Mouse (Mus musculus): ENCODE measurements around the gene Nck1.

Gene Nck1

GRCm38 (mm10) chr9:100545715-100546593, at the start of gene Nck1:
Nck1 (minus strand) TSS chr9:100546134.
- in situ Hi-C loops (cut with MboI, MseI) = no loop called here

GRCm38 (mm10) chr9:100590462-100590861, 44.5 kb upstream of the Nck1 start:
- in situ Hi-C loops (cut with MboI, MseI) = loop anchor here in 1 of 2 experiments (25.0 kb wide), 1 partner anchor 753 kb away; no protein-coding TSS in a partner anchor

GRCm38 (mm10) chr9:100584031-100584430, 38.1 kb upstream of the Nck1 start:
- in situ Hi-C loops (cut with MboI, MseI) = loop anchor here in 1 of 2 experiments (25.0 kb wide), 1 partner anchor 747 kb away; no protein-coding TSS in a partner anchor

GRCm38 (mm10) chr9:100582883-100583575, 37.1 kb upstream of the Nck1 start:
- in situ Hi-C loops (cut with MboI, MseI) = loop anchor here in 1 of 2 experiments (25.0 kb wide), 1 partner anchor 746 kb away; no protein-coding TSS in a partner anchor

- in situ Hi-C loops (cut with MboI, MseI) = loop anchor here in 1 of 2 experiments (25.0 kb wide), 1 partner anchor 745 kb away; no protein-coding TSS in a partner anchor
Measured at GRCm38 (mm10) chr9:100581543-100582492, 35.9 kb upstream of the Nck1 start.

GRCm38 (mm10) chr9:100580196-100580740, 34.3 kb upstream of the Nck1 start:
- in situ Hi-C loops (cut with MboI, MseI) = loop anchor here in 1 of 2 experiments (25.0 kb wide), 1 partner anchor 743 kb away; no protein-coding TSS in a partner anchor

GRCm38 (mm10) chr9:100573942-100574341, 28.0 kb upstream of the Nck1 start:
- in situ Hi-C loops (cut with MboI, MseI) = no loop called here

GRCm38 (mm10) chr9:100573300-100573699, 27.4 kb upstream of the Nck1 start:
- in situ Hi-C loops (cut with MboI, MseI) = no loop called here

GRCm38 (mm10) chr9:100571511-100571910, 25.6 kb upstream of the Nck1 start:
- in situ Hi-C loops (cut with MboI, MseI) = no loop called here

- in situ Hi-C loops (cut with MboI, MseI) = no loop called here
Measured at GRCm38 (mm10) chr9:100570626-100571233, 24.8 kb upstream of the Nck1 start, which contains the start of gene Slc35g2. Slc35g2 (minus strand) TSS chr9:100571090.

- in situ Hi-C loops (cut with MboI, MseI) = no loop called here
Measured at GRCm38 (mm10) chr9:100569798-100570625, 24.1 kb upstream of the Nck1 start.

GRCm38 (mm10) chr9:100560251-100560890, 14.4 kb upstream of the Nck1 start:
- in situ Hi-C loops (cut with MboI, MseI) = loop anchor here in 1 of 2 experiments (5.0 kb wide), 1 partner anchor 82 kb away; no protein-coding TSS in a partner anchor

GRCm38 (mm10) chr9:100558991-100559390, 13.1 kb upstream of the Nck1 start:
- in situ Hi-C loops (cut with MboI, MseI) = no loop called here

- in situ Hi-C loops (cut with MboI, MseI) = no loop called here
Measured at GRCm38 (mm10) chr9:100558023-100558573, 12.2 kb upstream of the Nck1 start.

- in situ Hi-C loops (cut with MboI, MseI) = no loop called here
Measured at GRCm38 (mm10) chr9:100555686-100556085, 9.8 kb upstream of the Nck1 start.

GRCm38 (mm10) chr9:100548313-100548712, 2.4 kb upstream of the Nck1 start:
- in situ Hi-C loops (cut with MboI, MseI) = no loop called here

GRCm38 (mm10) chr9:100546594-100546910, 618 bp upstream of the Nck1 start:
- in situ Hi-C loops (cut with MboI, MseI) = no loop called here

- in situ Hi-C loops (cut with MboI, MseI) = no loop called here
Measured at GRCm38 (mm10) chr9:100544948-100545714, 803 bp downstream of the Nck1 start.
